Mouse (Mus musculus) natural killer cell, adult 2 months (primary cell): Measurements from ENCODE around the gene Maco1.

Experiments
- DNase-seq, 2 experiments: peaks; one replicate each; pipeline ENCODE4 v3.0.0; 2022; ENCODE audit warnings: low spot score in 2 of 2

Maco1 gene

DNA sequence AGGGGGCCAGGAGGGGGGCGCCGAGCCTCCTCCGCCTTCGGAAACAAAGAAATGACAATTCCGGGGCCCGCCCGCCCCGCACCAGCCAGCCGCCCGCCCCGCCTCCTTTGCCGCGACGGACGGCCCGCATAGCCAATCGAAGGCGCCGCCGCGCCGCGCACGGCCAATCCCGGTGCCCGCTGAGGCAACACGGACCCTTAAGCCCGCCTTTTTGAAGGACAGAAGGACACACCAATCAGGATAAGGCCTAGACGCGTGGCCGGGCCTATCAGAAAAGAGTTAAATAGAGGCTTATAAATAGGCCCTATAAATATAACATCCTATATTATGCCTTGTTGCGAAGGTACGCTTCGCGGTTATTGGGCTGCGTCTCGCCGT lies at the start of gene Maco1:
Maco1 (minus strand) TSS at position 87 of the 378 bp plus-strand sequence.
- DNase-seq = peak; percentile 97 to 98

- no peak for DNase-seq
Measured at GRCm38 (mm10) chr4:134901126-134901525, 48.0 kb upstream of the Maco1 start.

DNA sequence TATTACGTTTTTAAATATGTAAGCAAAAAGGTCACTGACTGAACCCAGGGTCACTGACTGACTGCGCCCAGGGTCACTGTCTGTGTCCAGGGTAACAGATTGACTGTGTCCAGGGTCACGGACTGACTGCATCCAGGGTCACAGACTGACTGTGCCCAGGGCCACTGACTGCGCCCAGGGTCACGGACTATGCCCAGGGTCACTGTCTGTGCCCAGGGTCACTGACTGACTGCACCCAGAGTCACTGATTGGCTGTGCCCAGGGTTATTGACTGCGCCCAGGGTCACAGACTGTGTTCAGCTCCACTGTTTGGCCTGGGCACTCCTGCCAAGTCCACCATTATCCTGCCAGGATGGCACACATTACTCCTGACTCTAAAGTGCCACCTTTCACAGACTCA lies 44.1 kb upstream of the Maco1 start:
- DNase-seq = no peak

DNA sequence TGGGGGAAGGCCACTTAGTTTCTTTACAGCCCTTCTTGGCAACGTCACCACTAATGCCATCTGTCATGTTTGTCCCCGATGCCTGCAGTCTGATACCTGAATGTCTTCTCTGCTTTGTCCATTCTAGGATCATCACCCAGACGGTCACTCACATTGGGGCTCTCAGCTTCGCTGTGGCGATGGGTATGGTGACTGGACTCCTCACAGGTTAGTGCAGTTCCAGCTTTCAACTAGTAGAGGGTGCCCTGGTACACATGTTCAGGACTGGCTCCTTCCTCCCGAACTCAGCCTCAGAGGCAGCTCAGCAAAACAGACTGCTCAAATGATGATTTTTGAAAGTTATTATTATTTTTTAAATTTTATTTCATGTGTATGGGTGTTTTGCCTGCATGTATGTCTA lies 39.0 kb upstream of the Maco1 start:
- DNase-seq = peak; percentile 57 to 59

DNA sequence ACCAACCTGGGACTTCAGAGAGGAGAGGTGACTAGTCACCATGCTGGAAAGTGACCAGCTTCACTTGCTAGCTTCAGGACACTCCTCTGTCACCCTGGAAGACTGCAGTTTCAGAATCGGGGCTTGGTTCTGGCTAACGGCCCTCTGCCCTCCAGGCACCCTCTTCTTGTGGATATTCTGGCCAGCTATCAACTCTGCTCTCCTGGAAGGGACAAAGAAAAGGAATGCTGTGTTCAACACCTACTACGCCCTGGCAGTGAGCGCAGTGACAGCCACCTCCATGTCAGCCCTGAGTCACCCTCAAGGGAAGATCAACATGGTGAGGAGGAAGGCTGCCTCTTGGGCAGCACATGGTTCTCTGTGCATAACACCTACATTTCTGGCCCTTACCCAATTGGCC lies 31.2 kb upstream of the Maco1 start:
- DNase-seq = no peak

DNA sequence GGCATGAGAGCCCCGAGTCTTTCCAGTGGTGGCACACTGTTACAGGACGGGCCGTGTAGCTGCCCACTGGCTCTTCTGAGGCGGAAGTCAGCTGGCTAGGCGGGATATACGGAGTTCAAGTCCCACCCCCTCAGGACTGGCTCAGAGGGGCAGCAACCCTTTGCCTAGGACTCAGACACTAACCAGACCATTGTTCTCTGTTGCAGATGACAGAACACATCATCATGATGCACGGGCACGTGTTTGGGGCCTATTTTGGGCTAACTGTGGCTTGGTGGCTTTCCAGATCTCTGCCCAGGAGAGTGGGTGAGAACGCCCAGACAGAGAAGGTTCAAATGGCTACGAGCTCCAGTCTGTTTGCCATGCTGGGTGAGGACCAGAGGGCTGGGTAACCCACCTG lies 30.7 kb upstream of the Maco1 start:
- DNase-seq = peak in 1 of 2 experiments; percentile 44

DNA sequence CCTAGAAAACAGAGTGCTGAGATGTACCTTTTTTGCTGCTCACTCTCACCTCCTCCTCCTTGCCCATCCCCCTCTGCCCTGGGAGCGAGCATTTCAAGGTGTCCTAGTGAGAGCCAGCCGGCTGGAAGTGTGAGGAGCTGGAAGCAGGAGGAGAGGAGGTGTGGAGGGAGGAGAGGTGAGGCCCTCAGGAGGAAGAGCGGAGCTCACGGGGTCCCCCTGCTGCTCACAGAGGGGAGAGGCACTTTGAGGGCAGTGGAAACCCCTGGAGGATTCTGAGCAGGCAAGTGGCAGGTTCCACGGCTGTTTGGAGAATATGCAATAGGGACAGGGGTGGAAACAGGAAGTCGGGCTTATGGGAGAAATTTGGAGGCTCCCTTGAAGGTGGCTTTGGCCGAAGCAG lies 30.1 kb upstream of the Maco1 start:
- peak; percentile 11 to 42 for DNase-seq

DNA sequence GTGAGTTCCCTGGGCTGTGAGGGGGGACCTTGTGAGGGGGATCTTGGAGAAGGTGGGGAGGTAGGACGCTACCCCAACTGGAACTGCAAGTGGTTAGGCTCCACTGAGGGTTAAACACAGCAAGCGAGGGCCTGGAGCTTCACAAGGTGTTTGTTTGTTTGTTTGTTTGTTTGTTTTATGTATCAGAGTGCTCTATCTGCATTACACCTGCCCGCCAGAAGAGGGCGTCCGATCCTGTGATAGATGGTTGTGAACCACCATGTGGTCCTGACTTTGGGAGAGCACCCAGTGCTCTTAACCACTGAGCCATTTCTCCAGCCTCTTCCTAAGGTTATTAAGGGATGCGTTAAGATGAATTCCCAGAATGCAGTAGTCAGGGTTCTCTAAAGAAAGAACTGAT lies 26.9 kb upstream of the Maco1 start:
- peak in 1 of 2 experiments; percentile 29 for DNase-seq

- DNase-seq = peak; percentile 52 to 74
Measured at GRCm38 (mm10) chr4:134879410-134879981, 26.4 kb upstream of the Maco1 start.

GRCm38 (mm10) chr4:134876171-134876570 lies 23.0 kb upstream of the Maco1 start:
- no peak for DNase-seq

GRCm38 (mm10) chr4:134871950-134872349 lies 18.8 kb upstream of the Maco1 start:
- DNase-seq = no peak

DNA sequence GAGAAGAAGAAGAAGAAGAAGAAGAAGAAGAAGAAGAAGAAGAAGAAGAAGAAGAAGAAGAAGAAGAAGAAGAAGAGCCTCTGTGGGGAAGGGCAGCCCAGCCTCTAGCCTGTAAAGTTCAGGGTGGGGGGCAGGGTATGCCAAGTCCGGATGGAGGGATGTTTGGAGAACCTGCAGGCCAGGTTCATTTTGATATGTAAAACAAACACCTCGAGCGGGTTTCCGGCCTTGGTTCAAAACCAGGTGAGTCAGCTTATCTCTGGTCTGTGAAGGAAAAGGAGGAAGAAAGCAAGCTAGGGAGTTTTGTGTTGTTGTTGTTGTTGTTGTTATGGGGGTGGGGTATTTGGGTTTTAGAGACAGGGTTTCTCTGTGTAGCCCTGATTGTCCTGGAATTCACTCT lies 18.3 kb upstream of the Maco1 start:
- no peak for DNase-seq

GRCm38 (mm10) chr4:134869815-134870375 lies 16.8 kb upstream of the Maco1 start:
- DNase-seq = no peak

GRCm38 (mm10) chr4:134869068-134869730 lies 16.1 kb upstream of the Maco1 start:
- no peak for DNase-seq

GRCm38 (mm10) chr4:134868490-134868889 lies 15.3 kb upstream of the Maco1 start:
- DNase-seq = no peak

DNA sequence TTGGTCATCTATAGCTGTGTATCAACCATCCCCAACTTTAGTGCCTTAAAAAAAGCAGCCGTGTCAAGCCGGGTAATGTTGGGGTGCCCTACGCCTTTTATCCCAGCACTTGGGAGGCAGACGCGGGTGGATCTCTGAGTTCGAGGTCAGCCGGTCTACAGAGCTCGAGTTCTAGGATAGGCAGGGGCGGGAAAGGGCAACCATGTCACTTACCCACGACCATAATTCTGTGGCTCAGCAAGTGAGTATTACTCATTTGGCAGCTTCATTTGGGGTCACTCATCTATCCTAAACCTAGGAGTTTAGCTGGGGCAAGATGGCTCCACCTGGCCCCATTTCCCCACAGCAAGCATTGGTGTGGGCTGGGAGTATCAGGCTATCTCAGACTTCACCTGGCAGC lies 14.9 kb upstream of the Maco1 start:
- no peak for DNase-seq

DNA sequence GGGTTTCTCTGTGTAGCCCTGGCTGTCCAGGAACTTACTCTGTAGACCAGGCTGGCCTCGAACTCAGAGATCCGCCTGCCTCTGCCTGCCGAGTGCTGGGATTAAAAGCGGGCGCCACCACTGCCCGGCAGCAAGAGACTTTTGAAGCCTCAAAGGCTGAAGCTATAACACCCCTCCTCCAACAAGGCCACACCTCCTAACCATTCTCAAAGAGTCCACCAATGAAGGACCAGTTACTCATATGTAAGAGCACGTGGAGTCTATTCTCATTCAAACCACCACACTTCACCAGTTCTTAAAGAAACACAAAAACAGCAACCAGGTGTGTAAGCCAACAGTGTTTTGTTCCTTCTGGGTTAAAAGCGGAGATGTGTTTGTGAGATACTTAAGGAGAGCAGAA lies 14.5 kb upstream of the Maco1 start:
- DNase-seq = no peak

DNA sequence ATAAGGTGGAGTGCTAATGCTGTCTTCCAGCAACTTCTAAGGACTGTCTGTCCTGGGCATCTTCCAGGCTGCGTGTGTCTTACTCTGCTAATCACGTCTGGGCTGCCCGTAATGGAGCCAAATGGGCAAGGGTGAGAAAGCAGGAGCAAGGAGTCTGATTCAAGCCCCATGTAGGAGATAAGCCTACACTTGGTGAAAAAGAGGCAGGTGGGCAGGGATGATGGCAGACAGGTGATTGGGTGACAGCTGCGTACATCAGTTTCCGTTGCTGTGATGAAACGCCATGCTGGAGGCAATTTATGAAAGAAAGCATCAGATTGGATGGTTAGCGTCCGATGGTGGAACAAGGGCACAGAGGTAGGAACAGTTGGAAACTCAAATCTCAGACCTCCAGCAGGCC lies 14.1 kb upstream of the Maco1 start:
- DNase-seq = no peak

- DNase-seq = no peak
Measured at GRCm38 (mm10) chr4:134865789-134866188, 12.6 kb upstream of the Maco1 start.

DNA sequence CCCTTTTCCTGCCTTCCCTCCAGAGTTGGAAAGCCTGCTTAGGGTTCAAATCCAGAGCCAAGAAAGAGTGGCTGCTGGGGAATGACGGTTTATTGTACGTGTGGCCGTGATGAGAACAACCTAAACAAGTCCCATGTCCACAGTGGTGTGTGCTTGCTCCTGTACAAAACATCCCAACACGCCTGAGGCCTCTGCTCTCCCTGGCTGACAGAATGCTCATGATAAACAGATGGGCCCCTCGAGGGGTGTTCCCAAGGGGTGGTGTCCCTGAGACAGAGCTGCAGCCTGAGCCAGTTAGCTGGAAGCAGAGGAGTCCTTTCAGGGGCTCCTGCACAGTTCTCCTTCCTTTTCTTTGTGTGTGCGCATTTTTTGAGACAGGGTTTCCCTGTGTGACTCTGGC lies 12.2 kb upstream of the Maco1 start:
- DNase-seq = no peak

DNA sequence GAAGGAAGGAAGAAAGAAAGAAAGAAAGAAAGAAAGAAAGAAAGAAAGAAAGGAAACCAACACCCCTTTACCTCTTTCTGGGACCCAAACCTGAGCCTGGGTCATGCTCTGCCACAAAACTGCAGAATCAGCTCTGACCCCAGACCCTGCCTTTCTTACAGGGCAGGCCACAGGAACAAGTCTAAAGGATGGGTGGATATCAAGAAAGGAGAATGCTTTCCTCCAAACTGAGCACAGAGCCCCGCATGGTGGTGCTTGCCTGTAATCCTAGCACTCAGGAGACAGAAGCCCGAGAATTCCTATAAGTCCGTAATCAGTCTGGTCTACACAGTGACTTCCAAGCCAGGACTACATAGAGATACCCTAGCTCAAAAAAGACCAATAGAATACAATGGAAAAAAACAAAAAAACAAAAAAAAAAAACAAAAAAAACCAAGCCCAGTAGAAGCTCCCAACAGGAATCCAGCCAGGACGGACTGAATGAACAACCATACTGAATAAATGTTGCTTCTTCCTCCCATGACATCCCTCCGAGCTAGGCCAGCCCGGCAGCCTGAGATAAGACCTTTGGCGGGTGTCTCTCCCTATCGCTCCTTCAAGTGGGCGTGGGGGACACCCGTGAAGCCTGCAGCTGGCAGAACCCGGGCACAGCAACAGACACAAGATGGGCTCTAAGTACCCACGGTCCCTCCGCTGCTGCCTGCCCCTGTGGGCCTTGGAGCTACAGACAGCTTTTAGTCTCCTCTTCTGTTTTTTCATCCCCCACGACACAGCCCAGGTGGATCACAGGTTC lies 11.0 kb upstream of the Maco1 start, which contains the start of gene Rhd:
Rhd (plus strand) TSS at position 600 of the 793 bp plus-strand sequence.
- DNase-seq = no peak

GRCm38 (mm10) chr4:134862996-134863395 lies 9.9 kb upstream of the Maco1 start:
- no peak for DNase-seq

- DNase-seq = no peak
Measured at GRCm38 (mm10) chr4:134861884-134862283, 8.7 kb upstream of the Maco1 start.
